8 mouse cellular contexts compared by ENCODE assay signal in genomic region chr11:87664521-87664920, GRCm38 (mm10). TPM values are rescaled to one million over a fixed set of nuclear protein-coding genes. Genes with fewer than 3 reads are reported as not detected.
DNase-seq lines count a peak whose midpoint lies in the region; ATAC-seq lines count a peak whose summit lies in the region.

No protein-coding gene starts in this region.

- H3K9me3 ChIP-seq in heart, embryonic 11.5 days (replicated peaks; ENCODE audit: control insufficient read depth, low read length) = no peaks in the 10 kb centered on the region
- no peaks in the 10 kb centered on the region for H3K9me3 ChIP-seq in lung, embryonic 15.5 days
- no peaks in the 10 kb centered on the region for H3K9me3 ChIP-seq in kidney, embryonic 16.5 days (ENCODE audit: low read length)

- H3K4me2 ChIP-seq in heart, embryonic 11.5 days = peak overlapping the region; percentile 24; the same call in 1 of the 2 replicates
- peak overlapping the region; percentile 49 for H3K4me2 ChIP-seq in lung, embryonic 15.5 days
- peak overlapping the region; percentile 43 for H3K4me2 ChIP-seq in kidney, embryonic 16.5 days (replicated peaks; ENCODE audit: low read depth, low read length)

- no peak for DNase-seq in heart, adult 9 months (ENCODE audit: low spot score in 2 of 2)
- no peak for DNase-seq in lung, postnatal 25 days (ENCODE audit: low spot score)
- no peak for DNase-seq in spleen, adult 18-20 months
- no peak for DNase-seq in left cerebral cortex, adult 18-20 months (ENCODE audit: low spot score in 2 of 2)
- DNase-seq in c-Kit-positive CD71-positive TER-119-positive erythroid progenitor cells, embryonic 14.5 days (ENCODE audit: low spot score) = no peak

- WGBS in heart, embryonic 11.5 days (ENCODE audit: insufficient replicate concordance) = 78% methylated on average over 12 of the region's 12 CpGs
- WGBS in lung, embryonic 15.5 days = 47% methylated on average over 12 of the region's 12 CpGs
- WGBS in kidney, embryonic 16.5 days = 69% methylated on average over 12 of the region's 12 CpGs

- H3K9ac ChIP-seq in heart, embryonic 11.5 days (ENCODE audit: low read depth, low read length) = no peak overlapping the region
- H3K9ac ChIP-seq in lung, embryonic 15.5 days = peak overlapping the region; percentile 52
- peak overlapping the region; percentile 54 for H3K9ac ChIP-seq in kidney, embryonic 16.5 days (replicated peaks; ENCODE audit: low read length)

- H3K27ac ChIP-seq in heart, embryonic 11.5 days (ENCODE audit: low read depth, low read length) = no peak overlapping the region
- H3K27ac ChIP-seq in lung, embryonic 15.5 days = no peak overlapping the region; the same call in 1 of the 2 replicates
- H3K27ac ChIP-seq in kidney, embryonic 16.5 days (ENCODE audit: low read length) = no peak overlapping the region

- no peak for ATAC-seq in heart, embryonic 11.5 days (replicated peaks; ENCODE audit: insufficient number of reproducible peaks, low FRiP score, low TSS enrichment)
- ATAC-seq in lung, embryonic 15.5 days (ENCODE audit: borderline replicate concordance, extremely low read depth, low FRiP score, low TSS enrichment) = no peak
- no peak for ATAC-seq in kidney, embryonic 16.5 days (ENCODE audit: low FRiP score, low TSS enrichment)

- peaks cover 7% of the 10 kb centered on the region; the same call in 1 of the 2 replicates for H3K27me3 ChIP-seq in heart, embryonic 11.5 days (ENCODE audit: control insufficient read depth, insufficient read depth, low read length)
- H3K27me3 ChIP-seq in lung, embryonic 15.5 days = no peaks in the 10 kb centered on the region
- peaks cover 7% of the 10 kb centered on the region for H3K27me3 ChIP-seq in kidney, embryonic 16.5 days (ENCODE audit: insufficient read depth, low read length)

- H3K36me3 ChIP-seq in heart, embryonic 11.5 days (ENCODE audit: control insufficient read depth, insufficient read depth, low read length) = no peaks in the 10 kb centered on the region
- H3K36me3 ChIP-seq in lung, embryonic 15.5 days = no peaks in the 10 kb centered on the region
- H3K36me3 ChIP-seq in kidney, embryonic 16.5 days (ENCODE audit: insufficient read depth, low read length) = no peaks in the 10 kb centered on the region

- no peaks in the 10 kb centered on the region for H3K4me1 ChIP-seq in heart, embryonic 11.5 days (ENCODE audit: control insufficient read depth, insufficient read depth, low read length)
- H3K4me1 ChIP-seq in lung, embryonic 15.5 days = no peaks in the 10 kb centered on the region; the same call in 1 of the 2 replicates
- H3K4me1 ChIP-seq in kidney, embryonic 16.5 days (ENCODE audit: insufficient read depth, low read length) = no peaks in the 10 kb centered on the region

- no peak overlapping the region for H3K4me3 ChIP-seq in heart, embryonic 11.5 days (ENCODE audit: low read depth, low read length)
- peak overlapping the region; percentile 45 for H3K4me3 ChIP-seq in lung, embryonic 15.5 days
- peak overlapping the region; percentile 52 for H3K4me3 ChIP-seq in kidney, embryonic 16.5 days (ENCODE audit: low read length)

RNA-seq across cellular contexts. Expression of gene Rnf43, which starts 2.0 kb away (rescaled TPM):
- polyA plus RNA-seq in heart, embryonic 11.5 days (2014; fragmentation: Nextera tagmentation; extraction: Ambion mirVana) = 0.54 and 0.96 TPM in 2 replicates
- polyA plus RNA-seq in lung, embryonic 15.5 days (2015; fragmentation: Nextera tagmentation; extraction: Ambion mirVana) = 14.3 and 16.4 TPM in 2 replicates
- polyA plus RNA-seq in kidney, embryonic 16.5 days (2015; fragmentation: Nextera tagmentation; extraction: Ambion mirVana) = 7.2 and 8.0 TPM in 2 replicates
- 1 to 10 TPM; 2.1 to 2.2 TPM for total RNA-seq in left cerebral cortex, adult 18-20 months (2021)

RNA-seq across cellular contexts. Expression of gene Hsf5, which starts 47.6 kb away (rescaled TPM):
- polyA plus RNA-seq in heart, embryonic 11.5 days (2014; fragmentation: Nextera tagmentation; extraction: Ambion mirVana) = 0.11 and 0.18 TPM in 2 replicates
- polyA plus RNA-seq in lung, embryonic 15.5 days (2015; fragmentation: Nextera tagmentation; extraction: Ambion mirVana) = 0.15 and 0.21 TPM in 2 replicates
- 0.17 and 0.32 TPM in 2 replicates for polyA plus RNA-seq in kidney, embryonic 16.5 days (2015; fragmentation: Nextera tagmentation; extraction: Ambion mirVana)
- total RNA-seq in left cerebral cortex, adult 18-20 months (2021) = under 1 TPM; 0.49 to 0.58 TPM
